Mouse (Mus musculus): Measurements from ENCODE around the gene Cnot3.
A peak's percentile ranks its signal among the peaks of the same experiment; 100 is the strongest.
"Not testable (repeated sequence)": the region's sequence is repeated elsewhere in the genome, so short reads cannot be mapped to it uniquely, and the experiment has no call there.

Cnot3 gene

GRCm38 (mm10) chr7:3646641-3647040 is 1.6 kb downstream of the Cnot3 start:
- no peak for DNase-seq (ENCODE audit: low read depth, low spot score)

- DNase-seq (ENCODE audit: low read depth, low spot score) = no peak
Measured at GRCm38 (mm10) chr7:3656966-3657365, 11.9 kb downstream of the Cnot3 start.

DNA sequence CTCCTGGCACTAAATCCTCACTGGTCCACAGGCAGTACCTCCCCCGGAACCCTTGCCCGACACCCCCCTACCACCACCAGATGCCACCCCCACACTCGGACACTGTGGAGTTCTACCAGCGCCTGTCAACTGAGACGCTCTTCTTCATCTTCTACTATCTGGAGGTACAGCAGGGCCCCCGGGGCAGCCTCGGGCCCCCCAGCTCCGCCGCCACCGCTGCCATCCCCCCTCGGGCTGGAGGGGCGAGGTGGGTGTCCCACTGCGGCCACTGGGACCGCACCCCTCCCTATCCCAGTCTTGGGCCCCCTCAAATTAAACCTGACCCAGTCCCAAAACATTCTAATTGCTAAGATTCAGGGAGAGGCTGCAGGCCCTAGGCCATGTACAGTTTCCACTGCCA is 13.5 kb downstream of the Cnot3 start:
- no peak for DNase-seq (ENCODE audit: low read depth, low spot score)

- DNase-seq (ENCODE audit: low read depth, low spot score) = peak; percentile 24
Measured at GRCm38 (mm10) chr7:3664524-3665214, 19.6 kb downstream of the Cnot3 start.

DNA sequence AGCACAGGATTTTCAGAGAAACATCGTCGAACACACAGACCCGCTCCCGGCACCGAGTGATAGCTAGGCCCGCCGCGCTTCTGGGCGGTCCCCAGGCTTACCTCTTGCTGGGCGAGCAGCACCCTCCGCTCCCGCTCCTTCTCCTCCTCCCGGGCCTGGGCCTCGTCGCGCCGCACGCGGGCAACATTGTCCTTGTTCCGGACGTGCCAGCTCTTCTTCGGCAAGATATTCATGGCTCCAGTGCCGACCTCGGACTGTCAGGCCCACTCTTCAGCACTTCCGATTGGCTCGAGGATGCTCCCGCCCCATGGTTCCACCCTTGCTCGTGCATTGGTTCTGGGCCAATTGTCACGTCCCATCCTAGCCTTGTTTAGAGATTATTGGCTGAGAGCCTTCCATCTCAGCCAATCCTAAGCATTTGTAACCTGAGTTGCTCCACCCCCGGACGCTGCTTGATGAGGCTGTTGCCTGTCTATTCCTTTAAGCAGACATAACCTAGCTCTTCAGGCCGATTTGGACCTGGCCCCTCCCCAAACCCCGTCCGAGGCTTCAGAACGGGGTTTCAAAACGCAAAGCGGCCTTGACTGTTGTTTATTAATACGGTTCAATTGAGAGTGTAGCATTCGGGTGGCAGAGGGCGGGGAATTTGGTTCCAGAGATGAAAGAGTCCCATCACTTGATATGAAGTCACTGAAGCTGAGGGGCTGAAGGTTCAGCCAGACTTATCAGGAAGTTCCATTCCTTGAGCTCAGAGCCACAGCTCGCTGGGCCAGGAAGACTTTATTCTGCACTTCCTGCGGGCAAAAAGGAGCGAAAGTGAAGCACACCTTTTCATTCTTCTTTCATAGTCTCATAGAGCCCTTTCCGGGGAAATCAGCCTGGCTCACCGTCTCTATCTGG is 20.4 kb downstream of the Cnot3 start, which contains the start of gene Leng1:
Leng1 (minus strand) TSS at position 626 of the 900 bp plus-strand sequence.
- peak; percentile 97 for DNase-seq (ENCODE audit: low read depth, low spot score)

DNA sequence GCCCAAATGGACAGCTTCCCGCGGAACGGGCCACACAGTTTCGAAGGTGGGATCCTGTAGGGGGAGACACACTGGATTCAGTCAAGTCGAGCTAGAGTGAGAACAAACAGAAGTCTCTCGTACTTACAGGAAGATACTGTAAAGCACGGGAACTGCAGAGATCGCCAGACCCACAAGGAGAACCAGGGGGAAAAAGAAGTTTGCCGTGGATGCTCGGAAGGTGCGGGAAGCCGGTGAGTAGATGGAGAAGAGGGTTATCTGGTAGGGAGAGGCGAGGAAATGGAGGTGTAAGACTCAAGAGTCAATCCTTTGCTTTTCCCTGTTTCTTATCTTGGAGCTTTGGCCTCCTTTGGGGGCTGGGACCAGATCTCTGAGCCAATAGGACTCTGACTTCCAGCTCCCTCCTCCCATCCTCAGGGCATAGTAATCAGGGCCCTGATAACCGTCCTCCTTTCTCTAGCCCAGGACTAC is 21.9 kb downstream of the Cnot3 start:
- DNase-seq (ENCODE audit: low read depth, low spot score) = peak; percentile 29

- DNase-seq (ENCODE audit: low read depth, low spot score) = peak; percentile 87
Measured at GRCm38 (mm10) chr7:3674507-3675227, 29.6 kb downstream of the Cnot3 start.

GRCm38 (mm10) chr7:3675228-3675548 is 30.1 kb downstream of the Cnot3 start:
- DNase-seq (ENCODE audit: low read depth, low spot score) = no peak

GRCm38 (mm10) chr7:3676371-3676770 is 31.3 kb downstream of the Cnot3 start:
- no peak for DNase-seq (ENCODE audit: low read depth, low spot score)

DNA sequence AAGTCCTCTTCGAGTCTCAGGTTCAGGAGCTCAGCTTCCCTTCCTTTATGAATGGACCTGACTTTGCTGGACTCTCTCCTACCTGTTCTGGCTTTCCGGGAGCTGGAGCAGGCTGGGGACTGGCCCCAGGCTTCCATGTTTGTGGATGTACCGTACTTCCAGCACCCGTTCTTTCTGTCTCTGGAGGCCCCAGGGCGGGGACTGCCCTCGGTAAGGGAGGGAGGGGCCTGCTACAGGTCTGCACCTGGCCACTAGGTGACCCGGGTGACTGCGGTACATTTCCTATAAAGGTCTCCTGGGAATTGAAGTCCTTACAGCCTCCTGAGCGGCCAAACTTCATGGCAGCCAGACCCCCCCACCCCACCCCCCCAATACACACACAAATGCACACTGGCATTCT is 32.3 kb downstream of the Cnot3 start, which contains the start of gene Tmc4:
Tmc4 (minus strand) TSS at position 212 of the 400 bp plus-strand sequence.
- DNase-seq (ENCODE audit: low read depth, low spot score) = no peak

DNA sequence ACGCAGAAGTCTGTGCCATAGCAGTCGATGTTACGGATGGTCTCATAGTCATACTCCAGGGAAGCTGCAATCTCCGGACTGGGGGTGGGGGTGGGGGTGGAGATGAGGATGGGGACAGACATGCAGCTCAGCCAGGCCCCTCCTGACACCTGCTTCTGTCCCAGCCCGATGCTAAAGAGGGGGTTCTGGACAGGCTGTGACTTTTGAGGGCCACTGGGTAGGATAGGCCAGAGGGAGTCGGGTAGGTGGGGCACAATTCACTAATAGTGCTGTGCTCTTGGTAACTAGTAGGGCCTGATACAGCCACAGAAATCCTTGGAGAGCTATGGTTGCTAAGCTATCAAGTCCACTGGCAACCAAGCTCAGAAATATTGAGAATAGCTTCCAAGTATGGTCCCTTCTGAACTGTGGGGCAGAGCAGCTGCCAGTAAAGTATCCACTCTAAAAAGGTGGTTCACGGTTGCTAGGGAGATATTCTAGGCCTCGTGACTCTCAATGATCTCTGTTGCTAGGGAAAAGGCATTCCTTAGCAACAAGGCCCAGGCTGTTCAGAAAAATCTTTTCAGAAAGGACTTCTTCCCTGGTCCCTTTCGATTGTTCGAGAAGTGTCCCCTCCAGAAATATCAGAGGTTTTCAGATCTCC is 39.0 kb downstream of the Cnot3 start:
- DNase-seq (ENCODE audit: low read depth, low spot score) = no peak

GRCm38 (mm10) chr7:3684698-3685097 is 39.6 kb downstream of the Cnot3 start:
- DNase-seq (ENCODE audit: low read depth, low spot score) = no peak

- no peak for DNase-seq (ENCODE audit: low read depth, low spot score)
Measured at GRCm38 (mm10) chr7:3685400-3686187, 40.5 kb downstream of the Cnot3 start.

GRCm38 (mm10) chr7:3691919-3692318 is 46.9 kb downstream of the Cnot3 start:
- DNase-seq (ENCODE audit: low read depth, low spot score) = no peak

GRCm38 (mm10) chr7:3692382-3692986 is 47.4 kb downstream of the Cnot3 start, which contains the start of gene Tsen34:
Gene Tsen34, plus strand, starts transcription at chr7:3692863.
- DNase-seq (ENCODE audit: low read depth, low spot score) = no peak

GRCm38 (mm10) chr7:3692987-3693808 is 48.1 kb downstream of the Cnot3 start, which contains the start of gene Mboat7:
Gene Mboat7, minus strand, starts transcription at chr7:3693523.
- peak; percentile 97 for DNase-seq (ENCODE audit: low read depth, low spot score)

DNA sequence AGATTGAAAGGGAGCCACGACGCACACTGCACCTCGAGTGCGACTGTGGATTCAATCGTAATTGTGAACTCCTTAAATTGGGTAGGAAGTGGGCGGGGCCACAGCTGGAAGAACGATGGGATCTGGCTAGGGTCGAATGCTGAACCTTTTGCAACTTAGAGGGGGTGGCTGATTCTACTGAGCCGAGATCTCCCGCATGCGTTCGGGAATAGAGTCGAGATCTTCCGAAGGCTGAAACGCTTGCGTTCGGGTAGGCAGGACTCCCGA is 48.7 kb downstream of the Cnot3 start:
- DNase-seq (ENCODE audit: low read depth, low spot score) = no peak

- DNase-seq (ENCODE audit: low read depth, low spot score) = peak; percentile 88
Measured at GRCm38 (mm10) chr7:3694076-3694948, 49.2 kb downstream of the Cnot3 start.

GRCm38 (mm10) chr7:3694949-3695305 is 49.9 kb downstream of the Cnot3 start:
- not testable (repeated sequence) for DNase-seq (ENCODE audit: low read depth, low spot score)
